Mouse (Mus musculus) cerebellum, adult 2 months (tissue): Measurements from ENCODE around the gene Stk39.

ENCODE experiments used
- CTCF ChIP-seq: fragments of 200-500 bp; IDR thresholded peaks from 2 replicates; pipeline ENCODE4 v1.5.1; 2011; ENCODE audit warnings: low read depth, mild to moderate bottlenecking, control low read depth, low read length, moderate library complexity, borderline replicate concordance; ENCODE audit not compliant: insufficient read depth
- POLR2A ChIP-seq: fragments of 200-500 bp; IDR thresholded peaks from 2 replicates; pipeline ENCODE4 v1.6.1; 2011; ENCODE audit warnings: low read length, control low read depth, borderline replicate concordance; ENCODE audit not compliant: insufficient read depth

DNA sequence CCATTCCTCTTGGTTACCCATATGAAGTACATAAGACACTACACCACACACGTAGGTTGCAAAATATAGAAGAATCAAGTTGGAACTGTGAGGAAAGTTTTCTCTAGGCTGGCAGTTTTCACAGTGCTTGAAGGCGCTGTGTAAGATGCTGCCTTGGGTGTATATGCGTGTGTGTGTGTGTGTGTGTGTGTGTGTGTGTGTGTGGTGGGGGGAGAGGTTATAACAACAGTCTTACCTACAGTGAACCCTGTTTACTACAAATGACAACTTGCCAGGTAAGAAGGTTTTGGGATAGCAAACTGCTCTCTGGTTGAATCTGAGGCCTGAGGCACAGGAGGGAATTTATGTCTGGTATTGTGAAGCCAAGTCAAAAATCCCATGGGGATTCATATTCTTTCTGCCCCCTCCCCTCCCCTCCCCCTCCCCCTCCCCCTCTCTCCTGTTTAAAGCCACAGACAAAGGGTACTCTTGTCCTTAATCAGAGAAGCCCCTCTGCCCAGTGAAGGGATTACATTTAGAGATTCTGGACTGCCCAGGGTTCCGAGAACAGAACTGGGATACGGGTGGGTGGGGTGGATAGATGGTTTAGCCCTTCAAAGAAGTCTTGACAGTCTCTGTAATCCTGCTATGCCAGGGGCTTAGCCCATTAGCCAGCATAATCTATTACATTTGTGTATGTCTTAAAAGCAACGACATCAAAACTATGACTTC, 219.9 kb downstream of the Stk39 start:
- no peak for TF ChIP-seq CTCF
- TF ChIP-seq POLR2A = no peak
